Mouse (Mus musculus): ENCODE data around the gene Pdzd7. TPM values are rescaled to one million over a fixed set of nuclear protein-coding genes. Genes with fewer than 3 reads are reported as not detected.

Pdzd7 gene
- total RNA-seq, 1 experiment from 2014 or later: not detected

DNA sequence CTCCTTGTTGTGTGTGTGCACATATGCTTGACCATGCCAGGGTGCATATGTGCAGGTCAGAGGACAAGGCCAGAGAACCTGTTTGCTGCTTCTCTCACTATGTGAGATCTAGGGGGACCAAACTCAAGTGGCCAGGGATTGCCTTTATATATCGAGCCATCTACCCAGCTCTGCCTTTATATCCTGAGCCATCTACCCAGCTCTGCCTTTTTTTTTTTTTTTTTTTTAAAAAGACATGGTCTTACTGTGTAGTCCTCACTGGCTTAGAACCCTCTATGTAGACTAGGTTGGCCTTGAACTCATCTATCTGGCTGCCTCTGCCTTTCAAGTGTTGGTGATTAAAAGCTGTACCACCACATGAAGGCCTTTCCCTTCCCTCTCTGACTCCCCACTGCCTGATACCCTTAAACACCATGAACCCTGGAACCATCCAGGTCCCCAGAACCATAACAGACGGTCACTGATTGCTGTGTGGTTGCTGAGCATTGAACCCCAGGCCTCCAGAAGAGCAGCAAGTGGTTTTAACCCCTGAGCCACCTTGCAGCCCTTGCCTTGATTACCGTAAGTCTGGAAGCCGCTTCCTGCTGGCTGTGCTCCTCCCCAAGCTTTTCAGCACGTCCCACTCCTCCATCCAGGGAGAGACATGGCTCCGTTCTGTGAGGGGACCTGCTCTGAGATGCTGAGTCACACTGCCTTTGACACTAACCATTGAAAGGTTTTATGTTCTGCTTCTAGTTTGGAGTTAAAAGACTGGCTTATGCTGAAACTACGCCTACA is 41.6 kb downstream of the Pdzd7 start:
- no peak for ATAC-seq (replicated peaks in 1 of 2; ENCODE audit: insufficient read depth in 1 of 2, low FRiP score in 2 of 2, low TSS enrichment in 1 of 2, low read depth in 1 of 2, poor library complexity in 2 of 2, severe bottlenecking in 2 of 2)

DNA sequence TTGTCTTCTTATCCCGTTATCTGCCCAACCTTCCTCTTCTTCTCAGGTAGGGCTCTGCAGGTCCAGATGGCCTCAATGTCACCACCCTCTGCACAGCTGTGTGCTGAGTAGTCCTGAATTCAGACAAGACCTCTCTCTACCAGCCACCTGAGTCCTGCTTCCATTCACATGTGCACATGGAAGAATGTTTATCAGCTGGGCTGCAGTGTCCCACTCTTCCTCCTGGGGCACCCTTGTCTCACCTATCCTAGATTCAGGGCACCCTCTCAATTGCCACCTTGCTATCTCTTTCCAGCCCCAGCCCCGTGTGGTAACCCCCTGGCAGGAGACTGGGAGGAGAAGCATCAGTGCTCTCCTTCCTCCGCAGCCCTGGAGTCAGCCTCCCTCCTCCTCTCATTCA is 43.2 kb downstream of the Pdzd7 start:
- no peak for ATAC-seq (replicated peaks in 1 of 2; ENCODE audit: insufficient read depth in 1 of 2, low FRiP score in 2 of 2, low TSS enrichment in 1 of 2, low read depth in 1 of 2, poor library complexity in 2 of 2, severe bottlenecking in 2 of 2)

DNA sequence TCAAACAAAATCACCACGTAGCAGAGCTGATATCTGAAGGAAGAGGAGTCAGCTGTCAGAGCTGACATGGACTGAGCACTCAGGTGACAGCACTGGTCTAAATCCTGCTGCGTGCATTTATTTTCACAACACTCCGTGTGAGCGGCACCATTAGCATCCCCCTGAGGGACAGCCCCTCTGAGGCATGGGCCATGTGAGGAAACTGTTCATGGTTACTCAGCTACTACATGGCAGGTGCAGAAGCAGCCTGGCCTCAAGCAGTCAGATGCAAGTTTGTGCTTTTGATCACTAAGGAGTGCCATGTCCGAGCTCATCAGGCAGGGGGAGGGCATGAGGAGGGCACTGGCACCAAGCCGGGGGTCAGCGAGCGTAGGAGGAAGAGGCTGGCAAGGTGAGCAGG is 45.9 kb downstream of the Pdzd7 start:
- ATAC-seq (replicated peaks in 1 of 2; ENCODE audit: insufficient read depth in 1 of 2, low FRiP score in 2 of 2, low TSS enrichment in 1 of 2, low read depth in 1 of 2, poor library complexity in 2 of 2, severe bottlenecking in 2 of 2): no peak

DNA sequence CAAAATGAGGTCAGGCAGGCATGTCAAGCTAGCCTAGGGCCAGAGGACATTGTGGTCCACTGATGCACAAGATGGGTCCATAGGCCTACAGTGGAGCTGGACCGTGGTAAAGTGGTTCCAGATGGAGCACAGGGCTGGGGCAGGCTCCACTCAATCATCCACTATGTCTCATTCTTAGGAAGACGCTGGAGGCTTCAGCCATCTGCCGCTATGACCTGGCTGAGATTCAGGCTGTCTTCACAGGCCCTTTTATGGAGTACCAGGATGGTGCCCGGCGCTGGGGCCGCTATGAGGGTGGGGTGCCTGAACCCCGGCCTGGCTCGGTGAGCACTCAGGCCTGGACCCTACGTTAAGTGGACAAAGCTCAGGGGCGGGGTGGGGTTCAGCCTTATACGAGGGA is 47.7 kb downstream of the Pdzd7 start:
- ATAC-seq (replicated peaks in 1 of 2; ENCODE audit: insufficient read depth in 1 of 2, low FRiP score in 2 of 2, low TSS enrichment in 1 of 2, low read depth in 1 of 2, poor library complexity in 2 of 2, severe bottlenecking in 2 of 2): no peak

DNA sequence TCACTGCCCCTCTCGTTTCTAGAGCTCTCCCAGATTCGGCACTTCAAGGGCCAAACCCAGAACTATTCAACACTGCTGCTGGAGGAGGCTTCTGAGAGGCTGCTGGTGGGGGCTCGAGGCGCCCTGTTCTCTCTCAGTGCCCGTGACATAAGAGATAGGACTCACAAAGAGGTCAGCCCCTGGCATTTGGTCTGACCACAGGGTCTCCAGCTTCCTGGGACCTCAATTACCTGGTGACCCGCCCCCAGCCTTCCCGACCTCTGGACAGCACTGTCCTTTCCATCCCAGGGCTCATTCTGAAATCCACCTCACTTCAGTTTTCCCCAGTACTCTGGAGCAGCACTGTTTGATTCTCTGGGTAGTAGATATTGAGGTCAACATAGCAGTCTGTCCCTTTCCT is 52.8 kb downstream of the Pdzd7 start:
- ATAC-seq (replicated peaks in 1 of 2; ENCODE audit: insufficient read depth in 1 of 2, low FRiP score in 2 of 2, low TSS enrichment in 1 of 2, low read depth in 1 of 2, poor library complexity in 2 of 2, severe bottlenecking in 2 of 2): no peak

DNA sequence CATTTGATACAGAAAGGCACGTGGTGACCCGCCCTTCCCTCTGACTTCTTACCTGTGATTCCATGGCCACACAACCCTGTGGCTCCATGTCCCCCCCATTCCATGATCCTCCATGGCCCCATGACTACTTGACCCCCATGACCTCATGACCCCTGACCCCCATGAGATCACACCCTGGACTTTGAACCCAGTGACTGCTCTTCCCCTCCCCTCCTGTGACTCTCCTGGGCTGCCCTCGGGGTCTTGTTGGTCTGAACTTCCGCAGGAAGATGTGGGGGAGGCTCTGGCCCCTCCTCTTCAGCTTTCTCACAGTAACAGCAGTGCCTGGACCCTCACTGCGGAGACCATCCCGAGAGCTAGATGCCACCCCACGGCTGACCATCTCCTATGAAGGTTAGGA is 53.3 kb downstream of the Pdzd7 start:
- ATAC-seq (replicated peaks in 1 of 2; ENCODE audit: insufficient read depth in 1 of 2, low FRiP score in 2 of 2, low TSS enrichment in 1 of 2, low read depth in 1 of 2, poor library complexity in 2 of 2, severe bottlenecking in 2 of 2): no peak

DNA sequence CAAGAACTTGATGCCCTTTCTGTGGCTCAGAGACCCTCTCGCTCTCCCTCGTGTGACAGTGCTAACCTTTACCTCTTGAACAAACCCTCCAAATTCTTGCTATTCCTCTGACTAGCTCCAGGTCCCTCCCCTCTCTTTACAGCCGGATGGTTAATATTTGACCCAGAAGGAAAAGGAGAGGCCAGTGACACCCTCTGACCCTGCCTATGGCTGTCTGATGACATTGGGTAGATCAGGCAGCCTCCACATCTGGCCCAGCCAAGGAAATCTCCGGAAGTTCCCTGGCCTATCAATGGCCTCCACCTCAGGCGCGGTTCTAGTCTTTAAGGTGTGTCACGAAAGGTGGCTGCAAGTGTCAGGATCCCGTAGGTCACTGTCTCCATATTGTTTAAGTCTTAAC is 54.5 kb downstream of the Pdzd7 start:
- no peak for ATAC-seq (replicated peaks in 1 of 2; ENCODE audit: insufficient read depth in 1 of 2, low FRiP score in 2 of 2, low TSS enrichment in 1 of 2, low read depth in 1 of 2, poor library complexity in 2 of 2, severe bottlenecking in 2 of 2)

DNA sequence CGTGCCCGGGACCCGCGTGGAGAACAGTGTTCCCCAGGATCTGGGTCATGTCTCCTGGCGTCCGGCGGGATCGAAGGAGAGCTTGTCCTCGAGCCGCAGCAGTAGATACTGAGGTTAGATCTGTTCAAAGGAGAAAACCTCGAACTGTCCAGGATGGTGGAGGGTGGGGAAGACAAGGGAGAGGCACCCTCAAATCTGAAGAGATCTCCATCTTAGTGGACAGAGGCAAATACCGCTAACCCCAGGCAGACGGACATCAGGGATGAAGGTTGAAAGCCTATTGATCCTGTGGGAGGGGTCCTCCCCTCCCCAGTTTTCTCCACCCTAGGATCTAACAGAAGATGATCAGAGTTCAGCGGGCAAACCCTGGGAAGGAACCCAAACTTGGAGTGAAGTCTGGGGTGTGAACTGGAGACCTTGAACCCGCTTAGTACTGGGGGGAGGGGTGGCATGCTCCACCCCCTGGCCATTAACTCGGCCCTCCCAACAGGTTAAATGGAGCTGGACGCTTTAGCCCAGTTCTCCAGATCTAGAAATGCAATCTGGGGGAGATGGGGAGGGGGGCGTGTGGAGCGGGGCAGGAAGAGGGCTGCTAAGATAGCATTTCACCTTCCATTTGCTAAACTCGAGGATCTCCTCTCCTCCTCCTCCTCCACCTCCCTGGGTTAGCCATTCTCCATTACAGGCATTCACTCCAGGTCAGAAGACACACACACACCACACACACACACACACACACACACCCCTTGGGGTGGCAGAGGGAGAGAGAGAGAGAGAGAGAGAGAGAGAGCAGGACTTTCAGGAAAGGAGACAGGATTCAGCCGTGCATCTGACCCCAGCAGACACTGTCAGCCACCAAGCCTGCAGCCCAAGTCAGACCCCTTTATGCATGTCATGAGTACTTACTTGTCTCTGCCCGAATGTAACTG is 55.7 kb downstream of the Pdzd7 start:
- ATAC-seq (replicated peaks in 1 of 2; ENCODE audit: insufficient read depth in 1 of 2, low FRiP score in 2 of 2, low TSS enrichment in 1 of 2, low read depth in 1 of 2, poor library complexity in 2 of 2, severe bottlenecking in 2 of 2): no peak

DNA sequence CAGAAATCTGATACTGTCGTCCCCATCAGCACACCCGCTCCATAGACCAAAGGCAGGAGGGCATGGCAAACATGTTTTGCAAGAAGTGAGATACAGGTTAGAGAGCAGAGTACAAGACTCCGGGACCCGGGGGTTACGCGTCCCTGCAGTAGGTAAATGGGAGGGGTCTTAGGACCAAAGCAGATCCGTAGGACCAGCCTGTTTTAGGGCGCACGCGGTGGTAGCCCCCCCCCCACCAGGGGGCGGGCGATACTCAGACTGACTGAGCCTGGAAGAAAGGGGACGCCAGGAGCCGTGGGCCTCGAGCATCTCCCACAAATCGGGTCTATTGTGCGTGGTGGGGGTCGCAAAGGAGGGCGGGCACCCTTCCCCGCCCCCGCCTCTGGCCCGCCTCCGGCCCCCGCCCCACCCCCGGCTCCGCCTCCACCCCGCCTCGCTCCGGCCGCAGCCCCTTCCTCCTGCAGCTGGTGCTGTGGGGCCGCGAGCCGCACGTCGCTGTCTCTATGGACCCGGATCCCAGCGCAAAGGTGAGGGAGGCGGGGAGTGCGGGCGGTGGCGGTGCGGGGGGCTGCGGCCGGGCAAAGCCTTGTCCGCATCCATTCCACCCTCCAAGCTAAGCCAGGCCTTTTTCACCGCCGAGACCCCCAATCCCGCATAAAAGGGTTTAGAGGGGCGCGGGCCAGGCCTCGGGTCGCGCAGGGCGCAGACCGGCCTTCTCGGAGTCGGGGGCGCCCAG is 56.5 kb downstream of the Pdzd7 start, which contains the start of gene Sema4g:
TSS of gene Sema4g (plus strand) at position 271 of the 736 bp plus-strand sequence.
- peak in 1 of 2 experiments; percentile 30; a peak in 1 of 4 replicates for ATAC-seq (replicated peaks in 1 of 2; ENCODE audit: insufficient read depth in 1 of 2, low FRiP score in 2 of 2, low TSS enrichment in 1 of 2, low read depth in 1 of 2, poor library complexity in 2 of 2, severe bottlenecking in 2 of 2)

DNA sequence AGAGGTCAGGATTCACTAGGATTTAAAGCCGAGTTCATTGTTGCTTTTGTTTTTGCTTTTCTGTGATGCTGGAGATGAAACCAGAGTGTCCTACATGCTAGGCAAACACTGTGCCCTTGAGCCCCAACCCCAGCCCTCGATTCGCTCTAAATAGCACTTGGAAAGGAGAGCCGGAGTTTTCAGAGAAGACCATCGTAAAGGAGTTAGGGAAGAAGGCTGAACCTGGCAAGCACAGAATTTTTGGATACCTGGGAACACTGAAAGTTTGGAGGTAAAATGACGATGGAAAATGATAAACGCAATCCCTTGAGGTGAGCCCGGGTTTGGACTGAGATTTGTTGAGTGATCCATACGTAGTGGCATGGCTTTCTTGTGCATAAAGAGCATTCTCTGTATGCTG is 57.2 kb downstream of the Pdzd7 start:
- no peak for ATAC-seq (replicated peaks in 1 of 2; ENCODE audit: insufficient read depth in 1 of 2, low FRiP score in 2 of 2, low TSS enrichment in 1 of 2, low read depth in 1 of 2, poor library complexity in 2 of 2, severe bottlenecking in 2 of 2)

DNA sequence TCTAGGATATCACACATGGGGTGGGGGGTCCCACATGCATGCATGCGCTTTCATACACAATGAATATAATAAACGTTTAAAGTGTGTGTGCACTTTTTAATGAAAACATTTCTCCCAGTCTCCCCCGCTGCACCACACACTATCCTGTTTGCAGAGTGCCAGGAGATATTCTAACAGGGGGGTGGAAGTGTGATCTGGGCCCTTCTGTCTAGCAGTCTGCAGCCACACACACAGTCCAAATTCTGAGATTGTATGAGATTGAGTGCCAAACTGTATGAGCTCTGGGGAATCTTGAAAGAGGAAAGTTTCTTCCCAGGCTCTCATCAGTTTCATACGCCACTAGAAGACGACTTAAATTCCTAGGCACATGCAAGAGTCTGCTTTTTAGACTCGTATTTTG is 57.7 kb downstream of the Pdzd7 start:
- no peak for ATAC-seq (replicated peaks in 1 of 2; ENCODE audit: insufficient read depth in 1 of 2, low FRiP score in 2 of 2, low TSS enrichment in 1 of 2, low read depth in 1 of 2, poor library complexity in 2 of 2, severe bottlenecking in 2 of 2)

DNA sequence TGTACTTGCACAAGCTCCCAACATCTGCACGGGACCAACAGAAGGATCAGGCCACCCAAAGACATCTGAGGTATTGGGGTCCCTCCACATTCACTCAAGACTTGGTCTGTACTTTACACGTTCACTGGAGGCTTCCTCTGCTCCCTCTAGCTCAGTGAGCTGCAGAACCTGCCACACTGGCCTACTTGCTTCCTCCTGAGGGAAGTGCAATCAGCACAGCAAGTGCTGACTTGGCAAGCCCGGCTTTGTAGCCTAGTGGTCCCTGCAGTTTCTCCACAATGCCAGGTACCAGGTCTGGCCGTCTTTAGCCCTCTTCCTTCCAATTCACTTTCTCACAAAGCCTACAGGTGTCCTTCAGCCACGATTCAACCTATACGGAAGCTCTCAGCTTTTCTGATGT is 58.5 kb downstream of the Pdzd7 start:
- ATAC-seq (replicated peaks in 1 of 2; ENCODE audit: insufficient read depth in 1 of 2, low FRiP score in 2 of 2, low TSS enrichment in 1 of 2, low read depth in 1 of 2, poor library complexity in 2 of 2, severe bottlenecking in 2 of 2): no peak

DNA sequence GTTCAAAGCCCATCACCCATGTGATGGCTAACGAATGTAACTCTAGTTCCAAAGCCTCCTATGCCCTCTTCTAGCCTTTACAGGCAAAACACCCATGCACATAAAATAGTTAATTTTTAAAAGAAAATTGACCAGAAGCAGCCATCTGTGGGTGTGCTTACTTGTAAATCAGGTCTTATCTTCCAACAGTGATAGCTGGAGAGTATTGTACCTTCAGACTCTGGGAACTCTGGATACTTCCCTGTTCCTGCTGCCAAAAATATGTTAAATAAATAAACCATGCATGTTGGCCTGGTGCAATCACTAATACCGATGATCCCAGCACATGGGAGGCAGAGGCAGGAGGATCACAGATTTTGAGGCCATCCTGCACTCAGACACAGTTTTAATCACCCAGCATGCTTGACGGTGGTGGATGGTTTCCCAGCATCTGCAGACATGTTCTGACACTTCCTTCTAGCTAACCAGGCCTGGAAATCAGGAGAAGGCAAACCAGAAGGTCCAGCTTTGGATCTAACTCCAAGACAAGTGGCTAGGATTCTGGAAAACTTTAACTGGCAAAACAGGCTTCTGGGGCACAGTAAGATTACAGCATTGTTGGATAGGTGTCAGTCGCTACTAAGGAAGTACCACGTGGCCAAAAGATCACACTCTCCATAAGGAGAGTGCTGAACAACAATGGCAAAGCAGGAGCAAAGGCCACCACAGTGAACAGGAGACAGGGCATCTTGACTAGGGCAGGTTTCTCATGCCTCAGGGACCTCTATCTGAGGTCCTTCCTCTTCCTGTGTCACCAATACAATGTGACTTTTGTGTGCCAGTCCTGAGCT is 60.1 kb downstream of the Pdzd7 start:
- no peak for ATAC-seq (replicated peaks in 1 of 2; ENCODE audit: insufficient read depth in 1 of 2, low FRiP score in 2 of 2, low TSS enrichment in 1 of 2, low read depth in 1 of 2, poor library complexity in 2 of 2, severe bottlenecking in 2 of 2)

DNA sequence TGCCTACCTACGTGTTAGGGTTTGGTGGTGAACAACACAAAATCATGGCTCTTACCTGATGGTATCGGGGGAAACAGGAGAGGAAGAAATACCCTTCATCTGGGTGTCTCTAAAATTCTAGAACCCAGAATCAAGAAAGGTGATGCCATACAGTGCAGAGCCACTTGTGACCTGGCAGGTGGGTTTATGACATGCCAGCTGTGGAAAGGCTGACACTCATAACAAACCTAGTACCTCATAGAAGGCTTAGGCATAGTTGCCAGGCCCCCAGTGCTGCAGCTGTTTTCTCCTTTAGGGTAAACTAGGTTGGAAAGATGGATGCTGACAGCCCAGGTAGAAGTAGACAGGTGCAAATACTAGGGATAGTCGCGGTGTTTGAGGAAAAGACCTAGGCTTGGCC is 61.1 kb downstream of the Pdzd7 start:
- ATAC-seq (replicated peaks in 1 of 2; ENCODE audit: insufficient read depth in 1 of 2, low FRiP score in 2 of 2, low TSS enrichment in 1 of 2, low read depth in 1 of 2, poor library complexity in 2 of 2, severe bottlenecking in 2 of 2): no peak

DNA sequence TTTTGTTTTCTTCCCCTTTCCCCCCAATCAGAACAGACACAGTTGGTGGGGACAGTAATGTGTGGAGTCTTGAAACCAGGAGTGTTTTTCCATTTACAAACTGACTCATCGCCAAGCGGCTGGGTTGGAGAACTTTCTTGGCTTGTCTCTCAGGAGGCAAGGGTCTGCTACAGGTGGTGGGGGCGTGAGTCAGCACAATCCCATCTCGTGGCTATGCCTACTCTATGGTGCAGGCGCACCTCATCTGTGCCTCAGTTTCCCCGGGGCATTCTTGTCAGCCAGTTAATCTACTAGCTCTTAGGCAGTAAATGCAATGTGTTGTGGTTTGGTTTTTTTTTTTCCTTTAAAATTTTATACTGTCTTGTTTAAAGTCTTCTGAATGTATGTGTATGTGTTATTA is 62.2 kb downstream of the Pdzd7 start:
- ATAC-seq (replicated peaks in 1 of 2; ENCODE audit: insufficient read depth in 1 of 2, low FRiP score in 2 of 2, low TSS enrichment in 1 of 2, low read depth in 1 of 2, poor library complexity in 2 of 2, severe bottlenecking in 2 of 2): no peak

DNA sequence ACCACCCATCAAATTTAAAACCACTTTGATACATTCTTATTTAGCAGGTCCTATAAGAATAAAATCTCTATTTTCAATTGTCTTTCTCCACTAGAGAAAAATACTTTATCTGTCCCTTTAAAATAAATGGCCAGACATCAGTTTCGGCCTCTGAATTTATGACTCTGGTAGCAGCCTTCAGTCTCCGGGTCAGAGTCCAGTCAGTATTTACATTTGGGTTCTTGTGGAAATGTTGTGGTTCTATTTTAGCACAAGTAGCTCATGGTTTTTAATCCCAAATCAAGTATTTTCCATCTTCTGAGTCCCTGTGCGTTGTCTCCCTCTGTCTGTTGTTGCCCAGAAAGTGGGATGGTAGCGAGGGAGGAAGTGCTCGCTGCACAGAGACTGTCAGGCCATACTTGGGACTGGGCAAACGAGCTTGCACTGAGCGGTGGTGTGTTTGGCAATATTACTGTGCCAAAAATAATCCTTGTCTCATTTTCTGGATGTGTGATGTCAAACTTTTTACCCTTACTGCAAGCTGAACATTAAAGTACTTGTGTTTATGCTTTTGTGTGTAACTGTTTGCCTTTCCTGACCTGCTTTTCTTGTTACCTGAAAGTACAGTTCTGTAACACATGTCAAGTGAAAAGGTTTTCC is 62.9 kb downstream of the Pdzd7 start:
- no peak for ATAC-seq (replicated peaks in 1 of 2; ENCODE audit: insufficient read depth in 1 of 2, low FRiP score in 2 of 2, low TSS enrichment in 1 of 2, low read depth in 1 of 2, poor library complexity in 2 of 2, severe bottlenecking in 2 of 2)

DNA sequence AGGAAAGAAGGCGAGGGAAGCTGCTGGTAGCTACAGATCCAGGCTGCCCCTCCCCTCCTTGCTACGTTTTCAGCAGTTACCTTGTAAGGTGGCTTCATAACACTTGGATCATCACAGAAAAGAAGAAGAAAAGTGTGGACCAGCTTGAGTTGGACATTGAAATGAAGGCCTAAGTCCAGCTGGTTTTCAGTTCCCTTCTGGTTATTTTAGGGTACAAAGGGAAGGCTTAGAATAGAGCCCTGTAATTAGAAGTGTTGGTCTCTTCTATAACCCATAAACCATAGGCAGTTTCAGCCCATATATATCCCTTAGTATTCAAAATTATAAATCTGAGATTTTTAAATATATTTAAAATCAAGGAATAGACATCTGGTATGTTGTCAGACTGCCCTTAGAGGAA is 64.7 kb downstream of the Pdzd7 start:
- no peak for ATAC-seq (replicated peaks in 1 of 2; ENCODE audit: insufficient read depth in 1 of 2, low FRiP score in 2 of 2, low TSS enrichment in 1 of 2, low read depth in 1 of 2, poor library complexity in 2 of 2, severe bottlenecking in 2 of 2)

Data from hematopoietic stem cell, adult 5-6 weeks (primary cell).